Mouse (Mus musculus) olfactory bulb, adult 2 months (tissue): ENCODE measurements at regions not wholly inside any gene's neighbourhood (a gene's known extent, or its start where the extent isn't known, plus 50 kb on each side); places are given as distances from the start of the nearest gene placed in this dataset.

Experiments
- CTCF ChIP-seq: fragments of 200-500 bp; IDR thresholded peaks from 2 replicates; pipeline ENCODE4 v1.5.1; 2012; ENCODE audit warnings: low read depth, mild to moderate bottlenecking, low read length, moderate library complexity; ENCODE audit not compliant: insufficient read depth
- POLR2A ChIP-seq: fragments of 200-500 bp; IDR thresholded peaks from 2 replicates; pipeline ENCODE4 v1.6.1; 2012; ENCODE audit warnings: mild to moderate bottlenecking, low read depth, low read length, moderate library complexity; ENCODE audit not compliant: insufficient read depth

DNA sequence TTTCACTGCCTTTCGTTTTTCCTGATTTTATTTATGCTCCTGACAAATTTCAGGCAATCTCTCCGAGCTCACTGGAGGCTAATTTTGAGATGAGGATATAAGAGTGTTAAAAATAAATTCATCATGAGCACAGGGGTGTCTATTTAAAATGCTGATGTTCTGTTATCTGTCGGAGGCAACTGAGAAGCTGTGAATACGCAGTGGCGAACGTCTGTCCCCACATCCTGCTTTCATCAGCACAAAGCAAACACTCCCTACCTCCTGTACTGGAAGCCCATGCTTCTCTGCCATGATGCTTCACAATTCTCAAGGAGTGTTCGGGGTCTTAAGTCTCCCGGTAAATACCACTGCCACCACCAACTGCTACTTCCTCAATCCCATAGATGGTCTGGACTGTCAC is 526.9 kb downstream of the Pdcd6ip start:
- TF ChIP-seq CTCF (no peak), POLR2A (no peak)
